In the genomic region with DNA sequence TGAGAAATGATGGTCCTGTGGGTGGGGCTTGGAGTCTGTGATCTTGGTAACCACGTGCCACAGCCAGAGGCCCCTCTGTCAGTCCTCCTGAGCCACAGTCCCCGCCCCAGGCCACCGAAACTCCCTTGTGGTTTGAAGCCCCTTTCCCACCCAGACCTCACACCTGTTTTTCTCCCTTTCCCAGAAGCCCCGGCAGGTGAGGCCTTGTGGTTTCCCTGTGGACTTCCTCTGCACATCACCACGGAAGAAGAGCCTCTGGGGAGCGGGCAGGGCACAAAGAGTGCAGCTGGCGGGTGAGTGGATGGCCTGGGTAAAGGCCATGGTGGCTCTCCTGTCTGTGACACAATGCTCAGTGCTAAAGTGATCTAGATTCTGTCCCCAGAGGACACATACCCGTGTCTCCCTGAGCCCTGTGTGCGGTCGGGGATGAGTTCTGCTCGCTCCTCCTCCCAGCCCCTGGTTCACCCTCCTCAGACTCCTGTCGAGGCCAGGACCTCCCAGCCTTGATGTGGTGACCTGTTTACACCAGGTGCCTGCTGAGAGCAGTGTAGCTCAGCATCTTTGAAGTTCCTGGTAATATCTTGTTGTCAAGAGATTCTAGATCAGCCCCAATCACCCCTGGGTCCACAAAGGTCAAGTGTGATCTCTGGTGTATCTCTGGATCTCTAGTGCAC, we compare ENCODE assay signal across 1 mouse cellular context.
A peak's percentile ranks its signal among the peaks of the same experiment; 100 is the strongest.
TF ChIP-seq lines count a peak whose summit lies in the region.

No protein-coding gene starts in this region.

TF ChIP-seq in myocyte, 11 proteins besides CTCF, POLR2A, EP300 and RAD21 (continued from another document):
- TF ChIP-seq MYOG (IDR thresholded peaks at IDR 0.05; ENCODE audit: control insufficient read depth in 1 of 3, insufficient read depth in 1 of 3, insufficient read length in 2 of 3, low read depth in 2 of 3), result peak in 1 of 3 experiments; percentile 57
